Mouse (Mus musculus) MEL (cell line): ENCODE measurements around the gene Aldh1a7. TPM values are rescaled to one million over a fixed set of nuclear protein-coding genes. Genes with fewer than 3 reads are reported as not detected.

Experiments
- DNase-seq: peaks from one replicate; pipeline ENCODE4 v3.0.0; 2011; ENCODE audit warnings: low read depth, low spot score
- H3K27ac ChIP-seq: 2 replicates; pipeline ENCODE4 v1.5.1; 2012; ENCODE audit warnings: low read depth, mild to moderate bottlenecking, control low read depth, low read length, moderate library complexity; ENCODE audit not compliant: control insufficient read depth
- H3K27me3 ChIP-seq, 2 experiments: fragments of 150-350 bp in 1 of 2; sonication (generic) in 1 of 2; 2 replicates each; pipeline ENCODE4 v1.6.1; 2012; ENCODE audit warnings: low read length in 2 of 2, mild to moderate bottlenecking in 2 of 2, improper control_type of control experiment in 1 of 2, moderate library complexity in 1 of 2; ENCODE audit not compliant: insufficient read depth in 2 of 2, control insufficient read depth in 1 of 2
- H3K36me3 ChIP-seq, 2 experiments: 2 replicates each; pipeline ENCODE4 v1.6.1; 2012 to 2014; ENCODE audit warnings: low read length in 2 of 2, improper control_type of control experiment in 1 of 2, inconsistent platforms in 1 of 2, mild to moderate bottlenecking in 1 of 2; ENCODE audit not compliant: insufficient read depth in 2 of 2, control insufficient read depth in 1 of 2
- H3K4me1 ChIP-seq, 2 experiments: fragments of 150-350 bp in 1 of 2; sonication (generic) in 1 of 2; 2 replicates each; pipeline ENCODE4 v1.6.1; 2012; ENCODE audit warnings: low read length in 2 of 2, improper control_type of control experiment in 1 of 2, mild to moderate bottlenecking in 1 of 2; ENCODE audit not compliant: insufficient read depth in 2 of 2, control insufficient read depth in 1 of 2
- H3K4me3 ChIP-seq, 2 experiments: fragments of 150-350 bp in 1 of 2; sonication (generic) in 1 of 2; 2 replicates each; pipeline ENCODE4 v1.5.1; 2012; ENCODE audit warnings: low read depth in 2 of 2, low read length in 2 of 2, mild to moderate bottlenecking in 2 of 2, moderate library complexity in 2 of 2, control low read depth in 1 of 2, improper control_type of control experiment in 1 of 2; ENCODE audit not compliant: control insufficient read depth in 1 of 2, insufficient read depth in 1 of 2
- H3K79me2 ChIP-seq: 2 replicates; pipeline ENCODE4 v1.6.1; 2012; ENCODE audit warnings: mild to moderate bottlenecking, low read length, moderate library complexity; ENCODE audit not compliant: control insufficient read depth, poor library complexity, insufficient read depth
- H3K9ac ChIP-seq: 2 replicates; pipeline ENCODE4 v1.6.1; 2012; ENCODE audit warnings: low read depth, mild to moderate bottlenecking, control low read depth, low read length, moderate library complexity; ENCODE audit not compliant: control insufficient read depth, poor library complexity, severe bottlenecking
- H3K9me3 ChIP-seq: fragments of 150-350 bp; sonication (generic); replicated peaks from 2 replicates; pipeline ENCODE4 v1.6.1; 2012; ENCODE audit warnings: mild to moderate bottlenecking, low read length, improper control_type of control experiment, moderate library complexity; ENCODE audit not compliant: insufficient read depth
- BHLHE40 ChIP-seq: IDR thresholded peaks from 2 replicates; pipeline ENCODE4 v1.6.1; 2012; ENCODE audit warnings: low read depth, mild to moderate bottlenecking, inconsistent platforms, low read length, improper control_type of control experiment, borderline replicate concordance
- CHD1 ChIP-seq: IDR thresholded peaks from 2 replicates; pipeline ENCODE4 v1.6.1; 2012; ENCODE audit warnings: low read depth, mild to moderate bottlenecking, inconsistent platforms, low read length, improper control_type of control experiment
- CHD2 ChIP-seq: IDR thresholded peaks from 2 replicates; pipeline ENCODE4 v1.6.1; 2011; ENCODE audit warnings: low read length, improper control_type of control experiment
- CTCF ChIP-seq, 3 experiments: IDR thresholded peaks in 2 of 3; conservative IDR thresholded peaks in 1 of 3; 2 replicates each; pipeline ENCODE4 v1.5.1; 2011 to 2012; ENCODE audit warnings: low read length in 3 of 3, low read depth in 2 of 3, mild to moderate bottlenecking in 2 of 3, improper control_type of control experiment in 1 of 3, inconsistent platforms in 1 of 3, mixed read lengths in 1 of 3, moderate library complexity in 1 of 3; ENCODE audit not compliant: control insufficient read depth in 1 of 3, insufficient read depth in 1 of 3, poor library complexity in 1 of 3, severe bottlenecking in 1 of 3
- E2F4 ChIP-seq: IDR thresholded peaks from 2 replicates; pipeline ENCODE4 v1.6.1; 2011; ENCODE audit warnings: low read depth, low read length, improper control_type of control experiment, borderline replicate concordance
- EP300 ChIP-seq, 2 experiments: IDR thresholded peaks; 2 replicates each; pipeline ENCODE4 v1.6.1; 2011; ENCODE audit warnings: improper control_type of control experiment in 2 of 2, low read length in 2 of 2, low read depth in 1 of 2, mild to moderate bottlenecking in 1 of 2
- ETS1 ChIP-seq: IDR thresholded peaks from 2 replicates; pipeline ENCODE4 v1.6.1; 2012; ENCODE audit warnings: low read depth, mild to moderate bottlenecking, inconsistent platforms, low read length, improper control_type of control experiment, moderate library complexity
- GABPA ChIP-seq: IDR thresholded peaks from 2 replicates; pipeline ENCODE4 v1.6.1; 2012; ENCODE audit warnings: low read depth, mild to moderate bottlenecking, inconsistent platforms, low read length, improper control_type of control experiment, moderate library complexity
- GATA1 ChIP-seq: IDR thresholded peaks from 2 replicates; pipeline ENCODE4 v1.6.1; 2011; ENCODE audit warnings: low read depth, low read length, improper control_type of control experiment
- HCFC1 ChIP-seq: IDR thresholded peaks from 2 replicates; pipeline ENCODE4 v1.6.1; 2012; ENCODE audit warnings: low read depth, mild to moderate bottlenecking, inconsistent platforms, low read length, improper control_type of control experiment, moderate library complexity
- JUND ChIP-seq: IDR thresholded peaks from 2 replicates; pipeline ENCODE4 v1.6.1; 2011; ENCODE audit warnings: low read depth, mild to moderate bottlenecking, improper control_type of control experiment, low read length
- MAX ChIP-seq: IDR thresholded peaks from 2 replicates; pipeline ENCODE4 v1.6.1; 2011; ENCODE audit warnings: low read length, improper control_type of control experiment
- MEF2A ChIP-seq: IDR thresholded peaks from 2 replicates; pipeline ENCODE4 v1.6.1; 2014; ENCODE audit warnings: low read depth, mild to moderate bottlenecking, inconsistent platforms, low read length, improper control_type of control experiment; ENCODE audit not compliant: poor library complexity, insufficient replicate concordance, severe bottlenecking; ENCODE audit errors: extremely low read depth
- MYB ChIP-seq: IDR thresholded peaks from 2 replicates; pipeline ENCODE4 v1.6.1; 2011; ENCODE audit warnings: mild to moderate bottlenecking, low read depth, low read length, improper control_type of control experiment
- NELFE ChIP-seq: IDR thresholded peaks from 2 replicates; pipeline ENCODE4 v1.6.1; 2011; ENCODE audit warnings: low read depth, low read length, improper control_type of control experiment
- NRF1 ChIP-seq: IDR thresholded peaks from 2 replicates; pipeline ENCODE4 v1.6.1; 2014; ENCODE audit warnings: low read depth, mild to moderate bottlenecking, inconsistent platforms, low read length, improper control_type of control experiment, moderate library complexity; ENCODE audit not compliant: poor library complexity, insufficient read depth, severe bottlenecking
- POLR2AphosphoS2 ChIP-seq: IDR thresholded peaks from 2 replicates; pipeline ENCODE4 v1.6.1; 2011; ENCODE audit warnings: low read length, improper control_type of control experiment
- RAD21 ChIP-seq: IDR thresholded peaks from 2 replicates; pipeline ENCODE4 v1.6.1; 2011; ENCODE audit warnings: mild to moderate bottlenecking, low read depth, low read length, improper control_type of control experiment
- RCOR1 ChIP-seq: IDR thresholded peaks from 2 replicates; pipeline ENCODE4 v1.6.1; 2012; ENCODE audit warnings: low read depth, mild to moderate bottlenecking, inconsistent platforms, low read length, improper control_type of control experiment
- SIN3A ChIP-seq: IDR thresholded peaks from 2 replicates; pipeline ENCODE4 v1.6.1; 2012; ENCODE audit warnings: low read length, improper control_type of control experiment, inconsistent platforms
- SMC3 ChIP-seq: IDR thresholded peaks from 2 replicates; pipeline ENCODE4 v1.6.1; 2011; ENCODE audit warnings: low read depth, low read length, improper control_type of control experiment
- TAL1 ChIP-seq: IDR thresholded peaks from 2 replicates; pipeline ENCODE4 v1.6.1; 2012; ENCODE audit warnings: mild to moderate bottlenecking, inconsistent platforms, low read length, moderate library complexity, mixed read lengths
- TBP ChIP-seq: IDR thresholded peaks from 2 replicates; pipeline ENCODE4 v1.8.0; 2011; ENCODE audit warnings: low read depth, low read length, improper control_type of control experiment
- TCF12 ChIP-seq: IDR thresholded peaks from 2 replicates; pipeline ENCODE4 v1.6.1; 2014; ENCODE audit warnings: low read depth, mild to moderate bottlenecking, inconsistent platforms, low read length, improper control_type of control experiment, moderate library complexity
- USF2 ChIP-seq, 2 experiments: IDR thresholded peaks; 2 replicates each; pipeline ENCODE4 v1.6.1; 2011 to 2012; ENCODE audit warnings: improper control_type of control experiment in 2 of 2, low read length in 2 of 2, borderline replicate concordance in 1 of 2, inconsistent platforms in 1 of 2, low read depth in 1 of 2, mild to moderate bottlenecking in 1 of 2; ENCODE audit not compliant: insufficient read depth in 1 of 2
- ZC3H11A ChIP-seq: IDR thresholded peaks from 2 replicates; pipeline ENCODE4 v1.6.1; 2012; ENCODE audit warnings: low read depth, mild to moderate bottlenecking, inconsistent platforms, low read length, improper control_type of control experiment
- ZKSCAN1 ChIP-seq: IDR thresholded peaks from 2 replicates; pipeline ENCODE4 v1.6.1; 2012; ENCODE audit warnings: low read depth, mild to moderate bottlenecking, inconsistent platforms, low read length, improper control_type of control experiment, moderate library complexity
- ZMIZ1 ChIP-seq: IDR thresholded peaks from 2 replicates; pipeline ENCODE4 v1.6.1; 2012; ENCODE audit warnings: low read depth, mild to moderate bottlenecking, inconsistent platforms, low read length, improper control_type of control experiment, moderate library complexity
- polyA plus RNA-seq, 2 experiments: library from polyadenylated mRNA; stranded (reverse) in 1 of 2; unstranded in 1 of 2; fragments of >175 nt in 1 of 2; fragments of >200 nt in 1 of 2; gene quantifications; 2 replicates each; pipeline versions ENCODE4 v1.2.1 to v1.2.4; 2012; ENCODE audit warnings: low replicate concordance in 2 of 2, low read depth in 1 of 2; ENCODE audit not compliant: insufficient read length in 2 of 2, insufficient read depth in 1 of 2, missing spikeins in 1 of 2
- total RNA-seq: library from RNA; depleted of rRNA; stranded (reverse); fragments of 300-350 nt; gene quantifications from 2 replicates; pipeline ENCODE4 v1.2.3, GENCODE M21; 2012

Gene Aldh1a7
- total and polyA plus RNA-seq, 3 experiments = 0.03 TPM; not detected in 2

GRCm38 (mm10) chr19:20761675-20762426 lies 34.5 kb upstream of the Aldh1a7 start:
- Histone ChIP-seq H3K79me2 (no peaks in the 10 kb centered on the region), H3K36me3 (peaks cover 0 to 12% of the 10 kb centered on the region in 2 experiments; a peak in 2 of 4 replicates), H3K9me3 (no peaks in the 10 kb centered on the region), H3K27me3 (no peaks in the 10 kb centered on the region), H3K9ac (no peak overlapping the region), H3K4me1 (peaks cover 8% of the 10 kb centered on the region in 2 experiments; a peak in 3 of 4 replicates), H3K4me3 (0 out of 4 replicates have a peak overlapping the region, but pooled peaks of 1 of the 2 experiments have one; percentile 10), H3K27ac (peak overlapping the region; percentile 54; the same call in 1 of the 2 replicates)
- DNase-seq = peak; percentile 67
- TF ChIP-seq TCF12 (peak; percentile 91), CHD1 (no peak), ETS1 (peak; percentile 71), GATA1 (peak; percentile 90), MYB (peak; percentile 69), ZMIZ1 (no peak), USF2 (IDR thresholded peaks at IDR 0.05; ENCODE audit: borderline replicate concordance in 1 of 2, insufficient read depth in 1 of 2, low read depth in 1 of 2, low read length in 2 of 2) (no peak), RCOR1 (peak; percentile 29; the same call in 1 of the 2 replicates), SMC3 (no peak), TBP (no peak), TAL1 (peak; percentile 63), EP300 (IDR thresholded peaks at IDR 0.05; ENCODE audit: low read depth in 1 of 2, low read length in 2 of 2) (peak; percentile 91 to 92)

GRCm38 (mm10) chr19:20761119-20761518 lies 33.8 kb upstream of the Aldh1a7 start:
- Histone ChIP-seq H3K9me3 (no peaks in the 10 kb centered on the region), H3K27ac (no peak overlapping the region), H3K36me3 (peaks cover 0 to 12% of the 10 kb centered on the region in 2 experiments; a peak in 2 of 4 replicates), H3K27me3 (no peaks in the 10 kb centered on the region), H3K4me3 (0 out of 4 replicates have a peak overlapping the region, but pooled peaks of 1 of the 2 experiments have one; percentile 10), H3K79me2 (no peaks in the 10 kb centered on the region), H3K4me1 (peaks cover 8% of the 10 kb centered on the region in 2 experiments; a peak in 3 of 4 replicates), H3K9ac (no peak overlapping the region)
- peak; percentile 77 for DNase-seq
- TF ChIP-seq CHD1 = no peak
- no peak for TF ChIP-seq BHLHE40
- TF ChIP-seq POLR2AphosphoS2 = no peak
- no peak for TF ChIP-seq ZMIZ1
- peak; percentile 73 to 75; a peak in 3 of 4 replicates for TF ChIP-seq EP300 (IDR thresholded peaks at IDR 0.05; ENCODE audit: low read depth in 1 of 2, low read length in 2 of 2)
- no peak for TF ChIP-seq MEF2A
- no peak for TF ChIP-seq SMC3
- TF ChIP-seq MAX = no peak
- TF ChIP-seq RCOR1 = no peak
- no peak for TF ChIP-seq CTCF (IDR thresholded peaks at IDR 0.05 in 2 of 3, conservative IDR thresholded peaks at IDR 0.05 in 1 of 3; ENCODE audit: control insufficient read depth in 1 of 3, insufficient read depth in 1 of 3, low read depth in 2 of 3, low read length in 3 of 3, poor library complexity in 1 of 3, severe bottlenecking in 1 of 3)
- no peak for TF ChIP-seq JUND
- no peak for TF ChIP-seq GABPA
- no peak for TF ChIP-seq E2F4
- TF ChIP-seq CHD2 = no peak
- no peak for TF ChIP-seq NELFE
- no peak for TF ChIP-seq ZKSCAN1
- no peak; the same call in 1 of the 2 replicates for TF ChIP-seq SIN3A
- TF ChIP-seq TBP = no peak
- no peak for TF ChIP-seq HCFC1
- TF ChIP-seq MYB = no peak
- TF ChIP-seq ZC3H11A = no peak
- TF ChIP-seq GATA1 = peak; percentile 46
- no peak for TF ChIP-seq RAD21
- TF ChIP-seq TAL1 = no peak
- no peak for TF ChIP-seq NRF1
